Mouse (Mus musculus) MEL (cell line): ENCODE measurements around the gene Fam185a. TPM values are rescaled to one million over a fixed set of nuclear protein-coding genes. Genes with fewer than 3 reads are reported as not detected.

Source experiments
- DNase-seq: peaks from one replicate; pipeline ENCODE4 v3.0.0; 2011; ENCODE audit warnings: low read depth, low spot score
- H3K27ac ChIP-seq: 2 replicates; pipeline ENCODE4 v1.5.1; 2012; ENCODE audit warnings: low read depth, mild to moderate bottlenecking, control low read depth, low read length, moderate library complexity; ENCODE audit not compliant: control insufficient read depth
- H3K27me3 ChIP-seq, 2 experiments: fragments of 150-350 bp in 1 of 2; sonication (generic) in 1 of 2; 2 replicates each; pipeline ENCODE4 v1.6.1; 2012; ENCODE audit warnings: low read length in 2 of 2, mild to moderate bottlenecking in 2 of 2, improper control_type of control experiment in 1 of 2, moderate library complexity in 1 of 2; ENCODE audit not compliant: insufficient read depth in 2 of 2, control insufficient read depth in 1 of 2
- H3K36me3 ChIP-seq, 2 experiments: 2 replicates each; pipeline ENCODE4 v1.6.1; 2012 to 2014; ENCODE audit warnings: low read length in 2 of 2, improper control_type of control experiment in 1 of 2, inconsistent platforms in 1 of 2, mild to moderate bottlenecking in 1 of 2; ENCODE audit not compliant: insufficient read depth in 2 of 2, control insufficient read depth in 1 of 2
- H3K4me1 ChIP-seq, 2 experiments: fragments of 150-350 bp in 1 of 2; sonication (generic) in 1 of 2; 2 replicates each; pipeline ENCODE4 v1.6.1; 2012; ENCODE audit warnings: low read length in 2 of 2, improper control_type of control experiment in 1 of 2, mild to moderate bottlenecking in 1 of 2; ENCODE audit not compliant: insufficient read depth in 2 of 2, control insufficient read depth in 1 of 2
- H3K4me3 ChIP-seq, 2 experiments: fragments of 150-350 bp in 1 of 2; sonication (generic) in 1 of 2; 2 replicates each; pipeline ENCODE4 v1.5.1; 2012; ENCODE audit warnings: low read depth in 2 of 2, low read length in 2 of 2, mild to moderate bottlenecking in 2 of 2, moderate library complexity in 2 of 2, control low read depth in 1 of 2, improper control_type of control experiment in 1 of 2; ENCODE audit not compliant: control insufficient read depth in 1 of 2, insufficient read depth in 1 of 2
- H3K79me2 ChIP-seq: 2 replicates; pipeline ENCODE4 v1.6.1; 2012; ENCODE audit warnings: mild to moderate bottlenecking, low read length, moderate library complexity; ENCODE audit not compliant: control insufficient read depth, poor library complexity, insufficient read depth
- H3K9ac ChIP-seq: 2 replicates; pipeline ENCODE4 v1.6.1; 2012; ENCODE audit warnings: low read depth, mild to moderate bottlenecking, control low read depth, low read length, moderate library complexity; ENCODE audit not compliant: control insufficient read depth, poor library complexity, severe bottlenecking
- H3K9me3 ChIP-seq: fragments of 150-350 bp; sonication (generic); replicated peaks from 2 replicates; pipeline ENCODE4 v1.6.1; 2012; ENCODE audit warnings: mild to moderate bottlenecking, low read length, improper control_type of control experiment, moderate library complexity; ENCODE audit not compliant: insufficient read depth
- CHD2 ChIP-seq: IDR thresholded peaks from 2 replicates; pipeline ENCODE4 v1.6.1; 2011; ENCODE audit warnings: low read length, improper control_type of control experiment
- E2F4 ChIP-seq: IDR thresholded peaks from 2 replicates; pipeline ENCODE4 v1.6.1; 2011; ENCODE audit warnings: low read depth, low read length, improper control_type of control experiment, borderline replicate concordance
- EP300 ChIP-seq, 2 experiments: IDR thresholded peaks; 2 replicates each; pipeline ENCODE4 v1.6.1; 2011; ENCODE audit warnings: improper control_type of control experiment in 2 of 2, low read length in 2 of 2, low read depth in 1 of 2, mild to moderate bottlenecking in 1 of 2
- GABPA ChIP-seq: IDR thresholded peaks from 2 replicates; pipeline ENCODE4 v1.6.1; 2012; ENCODE audit warnings: low read depth, mild to moderate bottlenecking, inconsistent platforms, low read length, improper control_type of control experiment, moderate library complexity
- GATA1 ChIP-seq: IDR thresholded peaks from 2 replicates; pipeline ENCODE4 v1.6.1; 2011; ENCODE audit warnings: low read depth, low read length, improper control_type of control experiment
- HCFC1 ChIP-seq: IDR thresholded peaks from 2 replicates; pipeline ENCODE4 v1.6.1; 2012; ENCODE audit warnings: low read depth, mild to moderate bottlenecking, inconsistent platforms, low read length, improper control_type of control experiment, moderate library complexity
- KAT2A ChIP-seq: conservative IDR thresholded peaks from 2 replicates; pipeline ENCODE4 v1.6.1; 2012; ENCODE audit warnings: low read depth, low read length, improper control_type of control experiment, inconsistent platforms
- MAFK ChIP-seq: IDR thresholded peaks from 2 replicates; pipeline ENCODE4 v1.6.1; 2011; ENCODE audit warnings: low read depth, mild to moderate bottlenecking, low read length, improper control_type of control experiment, borderline replicate concordance
- MXI1 ChIP-seq: IDR thresholded peaks from 2 replicates; pipeline ENCODE4 v1.6.1; 2011; ENCODE audit warnings: mild to moderate bottlenecking, low read depth, low read length, improper control_type of control experiment
- MYB ChIP-seq: IDR thresholded peaks from 2 replicates; pipeline ENCODE4 v1.6.1; 2011; ENCODE audit warnings: mild to moderate bottlenecking, low read depth, low read length, improper control_type of control experiment
- MYC ChIP-seq: IDR thresholded peaks from 2 replicates; pipeline ENCODE4 v1.6.1; 2011; ENCODE audit warnings: low read depth, mild to moderate bottlenecking, low read length, improper control_type of control experiment, moderate library complexity
- POLR2AphosphoS2 ChIP-seq: IDR thresholded peaks from 2 replicates; pipeline ENCODE4 v1.6.1; 2011; ENCODE audit warnings: low read length, improper control_type of control experiment
- RAD21 ChIP-seq: IDR thresholded peaks from 2 replicates; pipeline ENCODE4 v1.6.1; 2011; ENCODE audit warnings: mild to moderate bottlenecking, low read depth, low read length, improper control_type of control experiment
- RCOR1 ChIP-seq: IDR thresholded peaks from 2 replicates; pipeline ENCODE4 v1.6.1; 2012; ENCODE audit warnings: low read depth, mild to moderate bottlenecking, inconsistent platforms, low read length, improper control_type of control experiment
- SIN3A ChIP-seq: IDR thresholded peaks from 2 replicates; pipeline ENCODE4 v1.6.1; 2012; ENCODE audit warnings: low read length, improper control_type of control experiment, inconsistent platforms
- TAL1 ChIP-seq: IDR thresholded peaks from 2 replicates; pipeline ENCODE4 v1.6.1; 2012; ENCODE audit warnings: mild to moderate bottlenecking, inconsistent platforms, low read length, moderate library complexity, mixed read lengths
- TCF12 ChIP-seq: IDR thresholded peaks from 2 replicates; pipeline ENCODE4 v1.6.1; 2014; ENCODE audit warnings: low read depth, mild to moderate bottlenecking, inconsistent platforms, low read length, improper control_type of control experiment, moderate library complexity
- USF2 ChIP-seq, 2 experiments: IDR thresholded peaks; 2 replicates each; pipeline ENCODE4 v1.6.1; 2011 to 2012; ENCODE audit warnings: improper control_type of control experiment in 2 of 2, low read length in 2 of 2, borderline replicate concordance in 1 of 2, inconsistent platforms in 1 of 2, low read depth in 1 of 2, mild to moderate bottlenecking in 1 of 2; ENCODE audit not compliant: insufficient read depth in 1 of 2
- ZMIZ1 ChIP-seq: IDR thresholded peaks from 2 replicates; pipeline ENCODE4 v1.6.1; 2012; ENCODE audit warnings: low read depth, mild to moderate bottlenecking, inconsistent platforms, low read length, improper control_type of control experiment, moderate library complexity
- polyA plus RNA-seq, 2 experiments: library from polyadenylated mRNA; stranded (reverse) in 1 of 2; unstranded in 1 of 2; fragments of >175 nt in 1 of 2; fragments of >200 nt in 1 of 2; gene quantifications; 2 replicates each; pipeline versions ENCODE4 v1.2.1 to v1.2.4; 2012; ENCODE audit warnings: low replicate concordance in 2 of 2, low read depth in 1 of 2; ENCODE audit not compliant: insufficient read length in 2 of 2, insufficient read depth in 1 of 2, missing spikeins in 1 of 2
- total RNA-seq: library from RNA; depleted of rRNA; stranded (reverse); fragments of 300-350 nt; gene quantifications from 2 replicates; pipeline ENCODE4 v1.2.3, GENCODE M21; 2012

Fam185a gene
- total and polyA plus RNA-seq, 3 experiments = 20.2 to 28.3 TPM; not detected in 1

GRCm38 (mm10) chr5:21502936-21503610, 78.3 kb downstream of the Fam185a start:
- no peaks in the 10 kb centered on the region for H3K36me3 ChIP-seq
- H3K4me1 ChIP-seq = no peaks in the 10 kb centered on the region
- TF ChIP-seq POLR2AphosphoS2 = no peak
- TF ChIP-seq CHD2 = no peak
- no peak for DNase-seq
- no peaks in the 10 kb centered on the region for H3K9me3 ChIP-seq
- H3K27me3 ChIP-seq = peaks cover 0 to 2% of the 10 kb centered on the region in 2 experiments; a peak in 2 of 4 replicates
- H3K79me2 ChIP-seq = no peaks in the 10 kb centered on the region
- no peak overlapping the region for H3K27ac ChIP-seq
- H3K9ac ChIP-seq = no peak overlapping the region
- no peak overlapping the region for H3K4me3 ChIP-seq

GRCm38 (mm10) chr5:21505159-21505558, 80.4 kb downstream of the Fam185a start:
- Histone ChIP-seq H3K9me3 (no peaks in the 10 kb centered on the region), H3K27me3 (peaks cover 0 to under 1% of the 10 kb centered on the region in 2 experiments; a peak in 2 of 4 replicates), H3K4me3 (no peak overlapping the region), H3K79me2 (no peaks in the 10 kb centered on the region), H3K36me3 (no peaks in the 10 kb centered on the region), H3K9ac (no peak overlapping the region), H3K27ac (no peak overlapping the region), H3K4me1 (no peaks in the 10 kb centered on the region)
- TF ChIP-seq E2F4 (no peak), KAT2A (no peak), EP300 (IDR thresholded peaks at IDR 0.05; ENCODE audit: low read depth in 1 of 2, low read length in 2 of 2) (no peak), GABPA (no peak), MAFK (no peak), RCOR1 (no peak), SIN3A (no peak), RAD21 (no peak), TCF12 (no peak), ZMIZ1 (no peak), GATA1 (no peak), HCFC1 (no peak), USF2 (IDR thresholded peaks at IDR 0.05; ENCODE audit: borderline replicate concordance in 1 of 2, insufficient read depth in 1 of 2, low read depth in 1 of 2, low read length in 2 of 2) (no peak), CHD2 (no peak), MYB (no peak), MXI1 (no peak), TAL1 (no peak), MYC (no peak)
- no peak for DNase-seq
